Mouse (Mus musculus): ENCODE data around the gene Vamp2. TPM values are rescaled to one million over a fixed set of nuclear protein-coding genes. Genes with fewer than 3 reads are reported as not detected.

Vamp2 gene
- total and polyA plus RNA-seq, 3 experiments = 63.4 to 83.0 (median 70.8) TPM

DNA sequence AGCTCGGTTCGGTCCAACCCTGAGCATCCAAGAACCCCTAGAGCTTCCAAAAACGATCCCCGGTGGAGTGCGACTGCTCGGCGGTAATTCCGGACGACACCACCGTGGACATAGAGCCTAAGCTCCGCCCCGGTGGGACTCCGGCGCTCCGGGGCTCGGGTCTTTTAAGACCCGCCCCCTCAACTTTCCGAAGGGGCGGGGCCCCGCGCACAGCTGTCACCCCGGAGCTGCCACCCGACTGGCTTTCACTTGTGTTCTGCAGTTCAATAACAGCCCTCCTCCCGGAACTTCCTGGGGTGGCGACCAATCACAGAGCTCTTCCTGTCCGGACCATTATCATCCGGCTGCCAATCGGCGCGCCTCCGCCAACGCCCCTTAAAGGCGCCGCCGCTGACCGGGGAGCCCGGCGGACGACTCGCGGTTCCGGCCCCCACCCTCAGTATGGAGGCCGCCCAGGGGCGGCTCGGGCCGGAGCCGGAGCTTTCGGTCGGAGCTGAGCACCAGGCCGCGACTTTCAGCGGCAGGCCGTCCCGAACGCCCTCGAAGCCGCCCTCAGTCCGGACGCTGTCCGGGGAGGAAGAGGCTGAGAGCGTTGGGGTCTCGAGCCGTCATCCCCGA lies 28.8 kb upstream of the Vamp2 start, which contains the start of gene Borcs6:
TSS of gene Borcs6 (plus strand) at position 361 of the 618 bp plus-strand sequence.
- peak within 1 kb of the TSS; percentile 99 for H3K27ac ChIP-seq
- DNase-seq = peak; percentile 94 to 98
- no peaks in the 10 kb centered on the region for H3K36me3 ChIP-seq (ENCODE audit: control insufficient read depth, insufficient read depth, low read length)
- intact Hi-C loops (cut with DNase I) = no loop called here
- H3K4me1 ChIP-seq (ENCODE audit: control insufficient read depth, insufficient read depth, low read length) = peaks cover 1% of the 10 kb centered on the region; the same call in 1 of the 2 replicates
- H3K4me3 ChIP-seq = peak within 1 kb of the TSS; percentile 97
- H3K27me3 ChIP-seq (ENCODE audit: control insufficient read depth, insufficient read depth, low read length) = no peaks in the 10 kb centered on the region
- peak; percentile 90 for TF ChIP-seq POLR2A (IDR thresholded peaks at IDR 0.05; ENCODE audit: insufficient read depth, low read depth, low read length)
- no peak for TF ChIP-seq CTCF (IDR thresholded peaks at IDR 0.05)
- 0 out of 2 replicates have a peak, but pooled peaks have one; percentile 18 for TF ChIP-seq EP300 (IDR thresholded peaks at IDR 0.05; ENCODE audit: insufficient read depth, low read depth, low read length)
- peak within 1 kb of the TSS; percentile 96 for H3K9ac ChIP-seq (ENCODE audit: low read depth, low read length)
- WGBS = under 1% methylated on average over 64 of the region's 64 CpGs
- no peaks in the 10 kb centered on the region for H3K79me2 ChIP-seq (replicated peaks; ENCODE audit: control insufficient read depth, insufficient read depth, low read length)

DNA sequence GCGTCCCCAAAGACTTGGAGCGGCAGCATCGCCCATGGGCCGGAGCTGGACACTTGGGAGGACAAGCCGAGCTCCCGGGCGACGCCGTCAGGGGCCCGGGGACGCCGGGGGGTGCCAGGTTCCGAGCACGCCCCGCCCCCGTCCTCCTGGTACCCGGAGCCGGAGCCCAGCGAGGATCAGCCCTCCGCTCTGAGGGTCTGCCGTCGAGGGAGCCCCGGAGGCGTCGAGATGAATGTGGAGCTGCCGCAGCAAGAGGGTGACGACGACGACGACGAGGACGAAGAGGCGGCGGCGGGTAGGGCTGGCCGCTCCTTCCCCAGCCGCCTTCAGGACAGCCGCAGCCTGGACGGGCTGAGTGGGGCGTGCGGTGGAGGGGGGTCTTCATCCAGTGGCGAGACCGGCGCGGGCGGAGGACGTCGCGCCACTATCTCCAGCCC lies 28.3 kb upstream of the Vamp2 start:
- no peaks in the 10 kb centered on the region for H3K27me3 ChIP-seq (ENCODE audit: control insufficient read depth, insufficient read depth, low read length)
- intact Hi-C loops (cut with DNase I) = loop anchor here (5.0 to 10.0 kb wide), 2 partner anchors 187 to 265 kb away; partner anchors contain the start of genes Cntrob, Kcnab3 and Trappc1
- DNase-seq = no peak

DNA sequence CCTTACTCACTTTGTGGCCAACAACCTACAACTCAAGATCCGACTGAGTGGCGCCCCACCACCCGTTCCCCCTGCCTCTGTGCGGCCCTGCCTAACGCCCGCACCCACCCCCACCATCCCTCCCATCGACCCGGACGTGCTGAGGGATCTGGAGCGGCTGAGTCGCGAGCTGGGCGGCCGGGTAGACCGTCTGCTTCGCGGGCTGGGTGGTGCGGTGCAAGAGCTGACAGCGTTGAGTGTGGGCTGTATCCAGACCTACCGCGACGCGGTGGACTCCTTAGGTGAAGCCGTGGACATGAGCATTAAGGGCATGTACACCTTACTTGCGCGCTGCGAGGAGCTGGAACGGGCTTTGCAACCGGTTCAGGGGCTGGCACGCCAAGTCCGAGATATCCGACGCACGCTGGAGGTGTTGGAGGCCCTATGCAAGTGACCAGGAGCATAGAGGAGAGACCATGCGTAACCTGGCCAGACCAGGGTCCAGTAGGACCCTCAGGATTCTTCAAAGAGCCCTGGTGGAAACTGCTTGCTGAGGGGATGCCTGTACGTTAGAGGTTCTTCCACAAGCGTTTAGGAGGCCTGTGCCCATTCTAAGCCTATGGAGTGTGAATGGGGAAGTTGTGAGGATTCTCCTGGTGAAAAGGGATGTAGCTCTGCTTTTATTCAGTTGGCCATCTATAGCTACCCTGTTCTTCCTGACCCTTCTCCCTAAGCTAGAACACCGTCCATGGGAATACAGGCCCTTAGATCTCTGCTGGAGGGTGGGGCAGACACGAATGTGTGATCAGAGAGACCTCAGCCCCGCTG lies 27.6 kb upstream of the Vamp2 start:
- TF ChIP-seq POLR2A (IDR thresholded peaks at IDR 0.05; ENCODE audit: insufficient read depth, low read depth, low read length) (no peak), EP300 (IDR thresholded peaks at IDR 0.05; ENCODE audit: insufficient read depth, low read depth, low read length) (no peak), CTCF (IDR thresholded peaks at IDR 0.05) (no peak)
- peak; percentile 57 to 62 for DNase-seq
- H3K27me3 ChIP-seq (ENCODE audit: control insufficient read depth, insufficient read depth, low read length) = no peaks in the 10 kb centered on the region
- H3K4me1 ChIP-seq (ENCODE audit: control insufficient read depth, insufficient read depth, low read length) = peaks cover 1% of the 10 kb centered on the region; the same call in 1 of the 2 replicates
- H3K27ac ChIP-seq = peak overlapping the region; percentile 99
- intact Hi-C loops (cut with DNase I) = loop anchor here (5.0 to 10.0 kb wide), 2 partner anchors 187 to 264 kb away; partner anchors contain the start of genes Cntrob, Kcnab3 and Trappc1
- peak overlapping the region; percentile 96 for H3K9ac ChIP-seq (ENCODE audit: low read depth, low read length)
- H3K79me2 ChIP-seq (replicated peaks; ENCODE audit: control insufficient read depth, insufficient read depth, low read length) = no peaks in the 10 kb centered on the region
- WGBS = 4% methylated on average over 40 of the region's 40 CpGs
- peak overlapping the region; percentile 97 for H3K4me3 ChIP-seq
- H3K36me3 ChIP-seq (ENCODE audit: control insufficient read depth, insufficient read depth, low read length) = no peaks in the 10 kb centered on the region

More for the DNA sequence above, 28.3 kb upstream of the Vamp2 start:
- no peaks in the 10 kb centered on the region for H3K79me2 ChIP-seq (replicated peaks; ENCODE audit: control insufficient read depth, insufficient read depth, low read length)
- H3K4me3 ChIP-seq = peak overlapping the region; percentile 97
- peaks cover 1% of the 10 kb centered on the region; the same call in 1 of the 2 replicates for H3K4me1 ChIP-seq (ENCODE audit: control insufficient read depth, insufficient read depth, low read length)
- peak overlapping the region; percentile 96 for H3K9ac ChIP-seq (ENCODE audit: low read depth, low read length)
- TF ChIP-seq EP300 (IDR thresholded peaks at IDR 0.05; ENCODE audit: insufficient read depth, low read depth, low read length) (no peak), POLR2A (IDR thresholded peaks at IDR 0.05; ENCODE audit: insufficient read depth, low read depth, low read length) (no peak), CTCF (IDR thresholded peaks at IDR 0.05) (no peak)
- peak overlapping the region; percentile 99 for H3K27ac ChIP-seq
- no peaks in the 10 kb centered on the region for H3K36me3 ChIP-seq (ENCODE audit: control insufficient read depth, insufficient read depth, low read length)
- under 1% methylated on average over 49 of the region's 49 CpGs for WGBS

DNA sequence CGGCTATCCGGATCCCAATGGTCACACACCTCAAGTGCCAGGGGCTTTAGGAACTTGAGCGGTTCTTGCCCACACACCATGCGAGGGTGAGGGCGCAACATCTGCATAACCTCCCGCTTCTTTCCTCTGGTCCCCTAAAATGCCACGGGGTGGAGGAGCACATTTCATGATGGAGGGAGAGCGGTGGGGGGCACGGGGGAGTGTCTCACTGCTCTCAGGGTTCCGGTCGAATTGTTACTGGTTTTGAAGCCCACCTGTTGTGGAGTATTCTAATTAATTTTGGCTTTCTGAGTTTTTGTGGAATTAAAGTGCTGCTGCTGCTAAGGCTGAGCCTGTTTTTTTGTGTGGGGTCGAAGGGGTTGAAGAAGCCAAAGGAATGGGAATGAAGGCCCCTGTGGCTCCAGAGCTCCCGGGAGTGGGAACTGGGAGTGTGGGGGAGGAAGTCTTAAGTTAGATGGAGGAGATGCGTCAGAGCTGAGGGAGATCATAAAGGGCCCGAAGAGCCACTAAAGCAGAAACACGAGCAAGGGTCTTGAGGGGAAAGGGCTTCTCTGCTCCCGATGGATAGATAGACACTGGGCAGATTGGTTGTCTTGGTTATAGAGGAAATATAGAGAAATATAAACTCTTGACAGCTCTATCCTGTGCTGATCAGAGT lies 26.9 kb upstream of the Vamp2 start:
- no peaks in the 10 kb centered on the region for H3K27me3 ChIP-seq (ENCODE audit: control insufficient read depth, insufficient read depth, low read length)
- no peaks in the 10 kb centered on the region for H3K36me3 ChIP-seq (ENCODE audit: control insufficient read depth, insufficient read depth, low read length)
- H3K27ac ChIP-seq = no peak overlapping the region; the same call in 1 of the 2 replicates
- intact Hi-C loops (cut with DNase I) = loop anchor here (5.0 to 10.0 kb wide), 2 partner anchors 186 to 263 kb away; partner anchors contain the start of genes Cntrob, Kcnab3 and Trappc1
- no peak for DNase-seq
- peak overlapping the region; percentile 97 for H3K4me3 ChIP-seq
- no peak for TF ChIP-seq EP300 (IDR thresholded peaks at IDR 0.05; ENCODE audit: insufficient read depth, low read depth, low read length)
- no peak for TF ChIP-seq CTCF (IDR thresholded peaks at IDR 0.05)
- TF ChIP-seq POLR2A (IDR thresholded peaks at IDR 0.05; ENCODE audit: insufficient read depth, low read depth, low read length) = no peak
- peaks cover 6% of the 10 kb centered on the region; the same call in 1 of the 2 replicates for H3K4me1 ChIP-seq (ENCODE audit: control insufficient read depth, insufficient read depth, low read length)
- H3K9ac ChIP-seq (ENCODE audit: low read depth, low read length) = peak overlapping the region; percentile 96
- H3K79me2 ChIP-seq (replicated peaks; ENCODE audit: control insufficient read depth, insufficient read depth, low read length) = no peaks in the 10 kb centered on the region
- 44% methylated on average over 17 of the region's 17 CpGs for WGBS

DNA sequence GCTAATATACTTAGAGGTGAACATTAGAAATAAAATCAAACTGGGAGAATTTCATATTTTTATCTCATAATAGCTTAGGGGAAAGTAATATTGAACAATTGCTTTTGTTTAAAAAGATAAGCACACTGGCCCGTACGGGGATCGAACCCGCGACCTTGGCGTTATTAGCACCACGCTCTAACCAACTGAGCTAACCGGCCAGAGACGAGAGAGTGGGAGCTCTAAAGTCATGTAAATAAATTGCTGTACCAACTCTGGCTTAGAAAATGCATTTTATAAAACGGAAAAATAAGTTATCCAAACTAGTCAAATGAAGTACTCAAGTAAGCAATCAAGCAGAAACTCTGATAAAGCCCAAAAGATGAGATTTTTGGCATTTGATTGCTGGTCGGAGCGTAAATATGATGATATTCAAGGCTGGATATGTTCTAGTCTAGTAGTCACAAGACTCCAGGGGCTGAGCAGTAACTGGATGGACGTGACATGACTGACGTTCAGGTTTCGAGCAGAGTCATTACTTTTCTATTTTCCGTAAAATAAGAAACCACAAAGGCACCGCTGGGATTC lies 26.0 kb upstream of the Vamp2 start:
- no peak overlapping the region for H3K9ac ChIP-seq (ENCODE audit: low read depth, low read length)
- intact Hi-C loops (cut with DNase I) = loop anchor here (5.0 to 10.0 kb wide), 2 partner anchors 185 to 263 kb away; partner anchors contain the start of genes Cntrob, Kcnab3 and Trappc1
- 2% methylated on average over 17 of the region's 17 CpGs for WGBS

More for the DNA sequence above, 26.0 kb upstream of the Vamp2 start:
- H3K36me3 ChIP-seq (ENCODE audit: control insufficient read depth, insufficient read depth, low read length) = no peaks in the 10 kb centered on the region
- H3K4me1 ChIP-seq (ENCODE audit: control insufficient read depth, insufficient read depth, low read length) = peaks cover 9% of the 10 kb centered on the region; the same call in 1 of the 2 replicates
- DNase-seq = peak; percentile 78 to 83
- no peaks in the 10 kb centered on the region for H3K79me2 ChIP-seq (replicated peaks; ENCODE audit: control insufficient read depth, insufficient read depth, low read length)
- peak overlapping the region; percentile 73 for H3K4me3 ChIP-seq
- TF ChIP-seq CTCF (IDR thresholded peaks at IDR 0.05) = no peak
- peak; percentile 62 for TF ChIP-seq POLR2A (IDR thresholded peaks at IDR 0.05; ENCODE audit: insufficient read depth, low read depth, low read length)
- peak; percentile 85; the same call in 1 of the 2 replicates for TF ChIP-seq EP300 (IDR thresholded peaks at IDR 0.05; ENCODE audit: insufficient read depth, low read depth, low read length)
- H3K27me3 ChIP-seq (ENCODE audit: control insufficient read depth, insufficient read depth, low read length) = no peaks in the 10 kb centered on the region
- H3K27ac ChIP-seq = peak overlapping the region; percentile 83
